Mouse (Mus musculus): ENCODE measurements around the gene Gtpbp2. TPM values are rescaled to one million over a fixed set of nuclear protein-coding genes. Genes with fewer than 3 reads are reported as not detected.

Gtpbp2 gene
- 165 TPM for total RNA-seq (2023)

DNA sequence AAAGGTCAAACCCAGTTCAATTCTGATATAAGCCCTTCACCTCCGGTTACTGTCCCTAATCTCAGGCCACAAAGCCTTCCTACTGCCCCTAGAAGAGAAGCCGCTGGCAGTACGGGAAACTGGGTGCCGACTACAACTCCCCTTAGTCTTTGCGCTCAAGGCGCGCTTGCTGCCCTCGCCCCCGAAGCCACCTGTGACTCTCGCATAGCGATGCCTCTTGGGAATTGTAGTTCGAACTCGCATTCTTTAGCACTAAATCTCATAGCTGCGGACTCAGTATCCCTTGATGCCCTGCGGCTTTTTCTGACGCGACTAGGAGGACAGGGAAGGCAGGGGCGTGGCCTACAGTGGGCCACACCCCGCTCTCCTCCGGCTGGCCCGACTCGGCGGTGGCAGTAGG, at the start of gene Gtpbp2:
Gene Gtpbp2 (plus strand): TSS at position 347 of the 400 bp plus-strand sequence.

DNA sequence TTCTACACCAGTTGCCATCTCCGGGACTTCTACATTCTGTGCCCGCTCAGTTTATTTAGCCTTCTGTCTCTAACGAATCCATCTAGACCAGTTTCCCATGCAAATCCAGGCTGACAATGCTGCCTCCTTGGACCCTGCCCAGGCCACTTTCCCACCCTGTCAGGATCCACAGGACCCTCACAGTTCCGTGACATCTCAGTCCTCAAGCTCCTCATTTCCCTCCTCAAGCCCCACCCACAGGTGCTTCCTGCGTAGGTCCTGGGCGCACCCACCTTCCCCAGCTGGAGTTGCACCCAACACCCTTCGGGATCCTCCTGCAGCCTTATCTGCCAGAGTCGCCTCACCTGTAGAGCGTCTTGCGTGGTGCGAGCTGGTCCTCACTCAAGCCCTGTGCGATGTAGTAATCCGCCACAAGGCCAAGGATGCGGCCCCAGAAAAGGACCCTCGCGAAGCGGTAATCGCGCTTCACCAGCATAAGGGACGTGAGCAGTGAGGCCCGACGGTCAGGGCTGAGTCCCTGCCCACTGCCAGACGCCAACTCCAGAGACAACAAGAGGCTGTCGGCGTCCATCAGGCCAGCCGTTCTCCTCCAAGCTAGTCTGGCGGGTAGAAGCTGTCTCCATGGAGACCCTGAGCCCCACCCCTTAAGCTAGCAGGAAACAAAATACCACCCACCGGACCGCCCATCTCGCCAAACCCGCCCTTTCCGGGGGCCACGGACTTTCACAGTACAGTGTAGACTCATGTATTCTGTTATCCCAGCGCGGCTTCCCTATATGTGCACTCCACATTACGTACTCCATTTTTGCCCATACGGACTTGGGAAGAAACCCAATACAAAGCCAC, 17.0 kb upstream of the Gtpbp2 start, which contains the start of gene Rsph9:
Gene Rsph9 (minus strand): TSS at position 639 of the 846 bp plus-strand sequence.

DNA sequence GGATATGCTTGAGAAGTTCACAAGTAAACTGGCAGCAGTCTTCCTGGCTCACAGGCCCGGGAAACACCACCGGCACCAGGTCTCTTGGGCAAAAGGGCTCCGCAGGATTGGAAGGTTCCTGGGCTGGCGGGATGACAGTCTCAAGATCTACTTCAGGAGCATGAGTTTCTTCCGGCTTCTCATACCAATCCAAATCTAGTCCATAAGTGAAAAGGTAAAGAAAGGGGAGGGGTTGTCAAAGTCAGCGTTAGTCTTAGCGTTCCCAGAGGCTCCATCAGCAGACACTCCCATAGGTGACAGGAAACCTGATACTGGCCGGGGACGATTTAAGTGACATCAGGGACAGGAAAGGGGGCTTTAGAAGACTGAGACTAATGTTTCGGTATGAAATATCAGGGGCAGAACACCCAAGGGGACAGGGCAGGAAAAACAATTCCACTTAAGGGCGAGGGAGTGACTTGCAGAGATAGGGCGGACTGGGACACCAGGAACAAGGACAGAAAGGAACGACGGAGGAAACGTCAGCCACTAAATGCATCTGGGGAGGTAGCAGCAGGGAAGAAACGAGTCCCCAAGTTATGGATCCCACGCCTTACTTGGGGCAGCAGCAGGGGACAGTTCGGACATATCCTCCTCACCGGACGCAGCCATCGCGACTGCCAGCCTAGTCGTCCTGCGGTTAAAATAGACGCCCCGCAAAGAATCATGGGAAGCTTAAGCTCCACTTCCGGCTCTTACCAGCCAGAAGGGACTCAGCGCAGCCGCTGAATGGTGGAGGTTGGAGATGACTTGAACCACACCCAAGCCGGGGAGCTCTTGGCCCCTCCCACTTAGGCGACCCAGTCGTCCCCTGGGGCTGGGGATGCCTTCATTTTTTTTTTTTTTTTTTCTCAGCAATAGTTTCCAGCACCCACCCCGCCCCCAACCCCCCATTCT, 7.7 kb upstream of the Gtpbp2 start, which contains the start of gene Mad2l1bp:
Gene Mad2l1bp (minus strand): TSS at position 707 of the 936 bp plus-strand sequence.

DNA sequence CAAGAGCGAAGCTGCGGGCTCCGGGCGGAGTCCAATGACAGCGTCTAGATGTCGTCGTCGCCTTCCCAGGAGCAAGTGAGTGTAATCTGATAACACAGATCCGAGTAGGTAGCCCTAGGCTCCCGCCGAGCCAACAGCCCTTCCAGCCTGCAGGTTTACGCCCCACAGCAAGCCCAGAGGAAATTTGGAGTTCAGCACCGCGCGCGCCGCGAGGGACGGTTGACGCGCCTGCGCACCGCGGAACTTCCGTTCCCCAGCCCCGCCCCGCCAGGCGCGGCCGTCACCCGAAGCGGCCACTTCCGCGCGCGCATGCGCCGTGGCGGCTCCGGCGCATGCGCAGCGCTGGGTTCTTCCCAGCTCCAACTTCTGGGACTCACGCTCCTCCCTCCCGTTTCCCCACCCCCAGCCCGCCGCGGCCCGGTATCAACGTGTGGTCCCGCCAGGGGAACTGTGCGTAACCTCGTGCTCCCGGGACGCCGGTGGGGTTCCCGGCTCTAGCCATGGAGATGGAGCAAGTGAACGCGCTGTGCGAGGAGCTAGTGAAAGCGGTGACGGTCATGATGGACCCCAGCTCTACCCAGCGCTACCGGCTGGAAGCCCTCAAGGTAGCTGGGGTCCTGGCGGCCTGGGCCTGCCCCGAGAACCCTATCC, 41.7 kb downstream of the Gtpbp2 start, which contains the start of the genes Polh and Xpo5:
Gene Polh (minus strand): TSS at position 225 of the 651 bp plus-strand sequence.
Gene Xpo5 (plus strand): TSS at position 362 of the 651 bp plus-strand sequence.

Other genes starting within 250 kb of the Gtpbp2 start
- gene Vegfa, start 128.7 kb upstream of the Gtpbp2 start, total RNA-seq (2023), result 9.1 TPM
- gene Mrps18a, start 50.0 kb upstream of the Gtpbp2 start, total RNA-seq (2023), result 61.7 TPM
- not detected for gene Rsph9, start 16.8 kb upstream of the Gtpbp2 start, total RNA-seq (2023)
- 21.1 TPM for gene Mad2l1bp, start 7.5 kb upstream of the Gtpbp2 start, total RNA-seq (2023)
- 11.8 TPM for gene Polh, start 41.6 kb downstream of the Gtpbp2 start, total RNA-seq (2023)
- 32.3 TPM for gene Xpo5, start 41.8 kb downstream of the Gtpbp2 start, total RNA-seq (2023)
- gene Polr1c, start 87.0 kb downstream of the Gtpbp2 start, total RNA-seq (2023), result 67.4 TPM
- 105 TPM for gene Yipf3, start 87.0 kb downstream of the Gtpbp2 start, total RNA-seq (2023)
- 1.2 TPM for gene Lrrc73, start 92.5 kb downstream of the Gtpbp2 start, total RNA-seq (2023)
- 49.3 TPM for gene Tjap1, start 122.0 kb downstream of the Gtpbp2 start, total RNA-seq (2023)
- not detected for gene Dlk2, start 136.4 kb downstream of the Gtpbp2 start, total RNA-seq (2023)
- gene Abcc10, start 167.3 kb downstream of the Gtpbp2 start, total RNA-seq (2023), result 13.4 TPM
- gene Zfp318, start 222.7 kb downstream of the Gtpbp2 start, total RNA-seq (2023), result 46.2 TPM

Data from CD4-positive naive resting alpha-beta T cell, adult 76 days (primary cell).